Mouse (Mus musculus) limb, embryonic 11.5 days (tissue): ENCODE data around the gene Trappc1. TPM values are rescaled to one million over a fixed set of nuclear protein-coding genes. Genes with fewer than 3 reads are reported as not detected.

ENCODE experiments used
- ATAC-seq: fragments of 200-750 bp; cut with Nextera tagmentation; 2 replicates; pipeline ENCODE4 v1.8.0; 2017; ENCODE audit warnings: low read depth; ENCODE audit not compliant: insufficient number of reproducible peaks, low FRiP score, low TSS enrichment
- DNase-seq: peaks from one replicate; pipeline ENCODE4 v3.0.0-alpha.2; 2015; ENCODE audit warnings: low spot score
- H3K27ac ChIP-seq: fragments of 300-500 bp; sonication (generic); replicated peaks from 2 replicates; pipeline ENCODE4 v1.5.1; 2014; ENCODE audit warnings: low read depth, mild to moderate bottlenecking, low read length
- H3K27me3 ChIP-seq: fragments of 300-500 bp; sonication (generic); 2 replicates; pipeline ENCODE4 v1.6.1; 2014; ENCODE audit warnings: mild to moderate bottlenecking, low read length, mixed read lengths; ENCODE audit not compliant: control insufficient read depth, insufficient read depth
- H3K36me3 ChIP-seq: fragments of 300-500 bp; sonication (generic); 2 replicates; pipeline ENCODE4 v1.6.1; 2014; ENCODE audit warnings: mild to moderate bottlenecking, low read length, moderate library complexity, mixed read lengths; ENCODE audit not compliant: control insufficient read depth, insufficient read depth
- H3K4me1 ChIP-seq: fragments of 300-500 bp; sonication (generic); 2 replicates; pipeline ENCODE4 v1.6.1; 2014; ENCODE audit warnings: low read length, mixed read lengths; ENCODE audit not compliant: control insufficient read depth, insufficient read depth
- H3K4me2 ChIP-seq: fragments of 300-500 bp; sonication (generic); 2 replicates; pipeline ENCODE4 v1.6.1; 2014; ENCODE audit warnings: low read depth, mild to moderate bottlenecking, moderate library complexity; ENCODE audit not compliant: severe bottlenecking
- H3K4me3 ChIP-seq: fragments of 300-500 bp; sonication (generic); 2 replicates; pipeline ENCODE4 v1.5.1; 2014; ENCODE audit warnings: low read depth, low read length
- H3K9ac ChIP-seq: fragments of 300-500 bp; sonication (generic); 2 replicates; pipeline ENCODE4 v1.6.1; 2014; ENCODE audit warnings: mild to moderate bottlenecking, low read length
- H3K9me3 ChIP-seq: fragments of 300-500 bp; sonication (generic); 2 replicates; pipeline ENCODE4 v1.6.1; 2016; ENCODE audit warnings: low read length; ENCODE audit not compliant: control insufficient read depth
- WGBS: fragments of 180-500 bp; shearing (Covaris S2); extraction: QIAGEN DNeasy Blood & Tissue Kit; methylation state at CpG from one replicate; pipeline ENCODE4 v1.1.7; 2014; 5-methylcytosine and 5-hydroxymethylcytosine counted together
- polyA plus RNA-seq: library from polyadenylated mRNA; unstranded; fragments of >200 nt; fragmentation: Nextera tagmentation; extraction: Ambion mirVana; gene quantifications from 2 replicates; pipeline ENCODE4 v1.2.1, GENCODE M21; 2014

The Trappc1 gene
- polyA plus RNA-seq, 1 experiment from 2014 or later, result 161 TPM

DNA sequence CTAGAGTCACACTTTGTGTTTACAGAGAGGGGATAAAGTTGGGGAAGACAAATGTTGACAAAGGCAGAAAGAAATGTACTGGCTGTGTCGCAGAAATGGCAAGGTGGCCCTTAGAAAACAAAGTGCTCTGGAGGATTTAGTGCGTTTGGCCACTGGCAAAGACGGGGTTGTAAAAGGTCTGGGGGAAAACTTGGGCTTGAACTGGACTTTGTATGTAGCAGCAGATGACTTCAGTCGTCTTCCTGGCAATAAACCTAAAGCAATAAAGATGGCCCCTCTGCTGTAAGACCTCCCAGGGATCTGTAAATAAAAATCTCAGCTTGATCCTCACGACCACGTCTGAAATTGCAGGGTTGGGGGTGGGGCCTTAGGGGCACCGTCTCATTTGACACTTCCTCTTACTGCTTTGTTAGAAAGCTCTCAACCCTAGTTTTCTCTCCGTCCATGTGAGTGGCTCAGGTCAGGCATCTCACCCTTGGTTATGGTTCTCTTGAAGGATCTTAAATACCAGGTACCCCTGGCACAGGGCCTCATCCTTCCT, 9.0 kb downstream of the Trappc1 start:
- no peak overlapping the region for H3K9ac ChIP-seq
- no peaks in the 10 kb centered on the region for H3K9me3 ChIP-seq
- H3K36me3 ChIP-seq, result no peaks in the 10 kb centered on the region
- peak overlapping the region; percentile 2; the same call in 1 of the 2 replicates for H3K27ac ChIP-seq
- peaks cover 3% of the 10 kb centered on the region for H3K27me3 ChIP-seq
- H3K4me3 ChIP-seq, result no peak overlapping the region
- peaks cover 5% of the 10 kb centered on the region; the same call in 1 of the 2 replicates for H3K4me1 ChIP-seq
- WGBS, result 10% methylated on average over 8 of the region's 8 CpGs
- H3K4me2 ChIP-seq, result peak overlapping the region; percentile 55; the same call in 1 of the 2 replicates
- no peak for ATAC-seq
- peak; percentile 36 for DNase-seq

DNA sequence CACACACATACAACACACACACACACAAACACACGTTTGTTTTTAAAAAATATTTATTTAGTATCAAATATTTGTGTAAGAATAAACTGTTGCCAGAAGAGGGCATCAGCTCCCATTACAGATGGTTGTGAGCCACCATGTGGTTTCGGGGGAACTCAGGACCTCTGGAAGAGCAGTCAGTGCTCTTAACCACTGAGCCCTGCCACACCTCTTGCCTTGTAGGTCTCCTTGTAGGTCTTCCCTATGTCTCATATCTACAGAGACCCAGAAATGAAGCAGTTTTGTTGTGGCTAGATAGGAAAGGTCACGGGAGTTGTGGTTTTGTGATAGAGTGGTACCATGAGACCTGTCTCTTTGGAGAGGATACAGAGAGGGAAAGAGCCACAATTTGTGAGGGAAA, 10.1 kb downstream of the Trappc1 start:
- Histone ChIP-seq H3K9ac (no peak overlapping the region), H3K4me3 (no peak overlapping the region), H3K27ac (0 out of 2 replicates have a peak overlapping the region, but pooled peaks have one; percentile 16), H3K9me3 (no peaks in the 10 kb centered on the region), H3K36me3 (no peaks in the 10 kb centered on the region), H3K4me2 (no peak overlapping the region), H3K27me3 (no peaks in the 10 kb centered on the region; the same call in 1 of the 2 replicates), H3K4me1 (peaks cover 5% of the 10 kb centered on the region; the same call in 1 of the 2 replicates)
- WGBS, result 63% methylated on average over 3 of the region's 3 CpGs
- ATAC-seq (no peak), DNase-seq (no peak)

- DNase-seq, result no peak
- ATAC-seq, result no peak
- no peaks in the 10 kb centered on the region for H3K36me3 ChIP-seq
- H3K4me1 ChIP-seq, result peaks cover 5% of the 10 kb centered on the region; the same call in 1 of the 2 replicates
- H3K4me3 ChIP-seq, result no peak overlapping the region
- H3K9ac ChIP-seq, result no peak overlapping the region
- no peaks in the 10 kb centered on the region for H3K27me3 ChIP-seq
- 68% methylated on average over 4 of the region's 4 CpGs for WGBS
- H3K9me3 ChIP-seq, result no peaks in the 10 kb centered on the region
- H3K27ac ChIP-seq, result no peak overlapping the region
- H3K4me2 ChIP-seq, result no peak overlapping the region
These were observed 11.0 kb downstream of the Trappc1 start for GRCm38 (mm10) chr11:69334796-69335195.

- Histone ChIP-seq H3K9me3 (no peaks in the 10 kb centered on the region), H3K4me1 (peaks cover 7% of the 10 kb centered on the region), H3K27ac (peak within 1 kb of the TSS; percentile 58; the same call in 1 of the 2 replicates), H3K27me3 (no peaks in the 10 kb centered on the region), H3K4me2 (peak within 1 kb of the TSS; percentile 84), H3K9ac (peak within 1 kb of the TSS; percentile 78), H3K36me3 (peaks cover 9% of the 10 kb centered on the region), H3K4me3 (peak within 1 kb of the TSS; percentile 51)
- ATAC-seq (peak; percentile 83), DNase-seq (peak; percentile 85)
- WGBS, result 2% methylated on average over 99 of the region's 99 CpGs
These were observed 16.7 kb downstream of the Trappc1 start, which contains the start of gene Rnf227 for GRCm38 (mm10) chr11:69340161-69341131. Gene Rnf227, plus strand, starts transcription at chr11:69340461.

- H3K4me1 ChIP-seq, result no peaks in the 10 kb centered on the region
- H3K4me3 ChIP-seq, result no peak overlapping the region
- ATAC-seq, result no peak
- H3K36me3 ChIP-seq, result peaks cover 29% of the 10 kb centered on the region
- H3K27me3 ChIP-seq, result no peaks in the 10 kb centered on the region
- H3K27ac ChIP-seq, result no peak overlapping the region
- no peak for DNase-seq
- H3K9ac ChIP-seq, result no peak overlapping the region; the same call in 1 of the 2 replicates
- H3K9me3 ChIP-seq, result no peaks in the 10 kb centered on the region
- WGBS, result 90% methylated on average over 23 of the region's 26 CpGs
- H3K4me2 ChIP-seq, result no peak overlapping the region
These were observed 22.7 kb downstream of the Trappc1 start for GRCm38 (mm10) chr11:69346441-69346840.

GRCm38 (mm10) chr11:69356544-69356943, 32.8 kb downstream of the Trappc1 start:
- 89% methylated on average over 5 of the region's 5 CpGs for WGBS
- ATAC-seq (no peak), DNase-seq (no peak)
- Histone ChIP-seq H3K9me3 (no peaks in the 10 kb centered on the region), H3K9ac (no peak overlapping the region), H3K36me3 (peaks cover 45% of the 10 kb centered on the region), H3K4me3 (no peak overlapping the region), H3K4me1 (no peaks in the 10 kb centered on the region), H3K27me3 (no peaks in the 10 kb centered on the region), H3K27ac (no peak overlapping the region), H3K4me2 (no peak overlapping the region)

- H3K4me2 ChIP-seq, result no peak overlapping the region
- H3K4me3 ChIP-seq, result no peak overlapping the region
- no peak overlapping the region for H3K27ac ChIP-seq
- H3K36me3 ChIP-seq, result peaks cover 39% of the 10 kb centered on the region
- H3K9ac ChIP-seq, result no peak overlapping the region
- H3K4me1 ChIP-seq, result no peaks in the 10 kb centered on the region
- ATAC-seq (no peak), DNase-seq (no peak)
- no peaks in the 10 kb centered on the region for H3K27me3 ChIP-seq
- 91% methylated on average over 12 of the region's 12 CpGs for WGBS
- H3K9me3 ChIP-seq, result no peaks in the 10 kb centered on the region
These were observed 33.9 kb downstream of the Trappc1 start for GRCm38 (mm10) chr11:69357690-69358089.

DNA sequence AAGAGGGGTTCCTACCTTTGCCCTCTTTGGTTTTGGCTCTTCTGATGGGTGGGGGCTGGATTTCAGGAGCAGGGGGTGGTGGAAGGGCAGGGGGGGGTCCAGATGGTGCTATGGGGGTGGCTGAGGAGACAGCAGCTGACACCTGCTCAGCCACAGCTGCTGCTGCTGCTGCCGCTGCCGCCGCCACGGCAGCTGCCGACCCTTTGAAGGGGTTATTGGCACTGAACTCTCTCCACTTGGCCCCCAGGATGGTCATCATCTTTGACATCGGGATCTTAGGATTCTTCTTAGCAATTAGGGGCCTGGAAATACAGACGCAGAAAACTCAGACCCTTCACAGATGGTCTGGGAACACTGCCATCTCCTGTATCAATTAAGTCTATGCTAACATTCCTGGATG, 38.2 kb downstream of the Trappc1 start:
- Histone ChIP-seq H3K36me3 (peaks cover 31% of the 10 kb centered on the region), H3K4me1 (peaks cover 21% of the 10 kb centered on the region), H3K27me3 (no peaks in the 10 kb centered on the region), H3K9ac (no peak overlapping the region), H3K9me3 (no peaks in the 10 kb centered on the region), H3K27ac (no peak overlapping the region), H3K4me2 (no peak overlapping the region), H3K4me3 (no peak overlapping the region)
- no peak for DNase-seq
- WGBS, result 60% methylated on average over 7 of the region's 7 CpGs
- no peak for ATAC-seq
